In the genomic region with DNA sequence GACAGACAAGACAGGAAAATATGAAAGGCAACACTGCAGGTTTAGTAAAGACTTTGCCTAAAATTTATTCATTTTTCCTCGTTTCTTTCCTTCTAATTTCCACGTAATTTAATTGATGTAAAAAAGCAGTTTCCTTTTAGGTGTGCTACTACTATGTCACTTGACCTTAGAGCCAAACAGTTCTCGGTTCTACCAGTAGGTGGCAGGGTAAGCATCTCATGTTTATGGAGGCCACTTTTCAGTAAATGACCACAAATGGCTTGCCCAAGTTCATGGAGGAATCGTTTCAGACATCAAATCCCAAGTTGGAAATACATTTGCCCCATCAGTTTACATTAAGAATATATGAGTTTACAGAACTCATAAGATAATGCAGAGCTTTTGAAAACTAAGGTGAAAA, we compare ENCODE assay signal across 8 mouse cellular contexts.
DNase-seq lines count a peak whose midpoint lies in the region; ATAC-seq and TF ChIP-seq lines count a peak whose summit lies in the region.

No protein-coding gene starts in this region.

- H3K4me1 ChIP-seq in kidney, adult 2 months (ENCODE audit: control insufficient read depth, insufficient read depth, low read length) = no peaks in the 10 kb centered on the region
- H3K4me1 ChIP-seq in kidney, embryonic 16.5 days (ENCODE audit: insufficient read depth, low read length) = no peaks in the 10 kb centered on the region

- TF ChIP-seq POLR2A in kidney, adult 2 months (IDR thresholded peaks at IDR 0.05; ENCODE audit: low read depth, low read length) = no peak

- H3K9ac ChIP-seq in kidney, embryonic 16.5 days (replicated peaks; ENCODE audit: low read length) = no peak overlapping the region

- peaks cover 11% of the 10 kb centered on the region for H3K9me3 ChIP-seq in kidney, embryonic 16.5 days (ENCODE audit: low read length)

- no peak for ATAC-seq in kidney, embryonic 16.5 days (ENCODE audit: low FRiP score, low TSS enrichment)
- no peak for ATAC-seq in inflammation-experienced regulatory T-cells, adult 6 months

- TF ChIP-seq CTCF in kidney, adult 2 months (conservative IDR thresholded peaks at IDR 0.05; ENCODE audit: insufficient read depth, insufficient read length, low read depth, low read length) = 0 out of 2 replicates have a peak, but pooled peaks have one; percentile 20

- no peaks in the 10 kb centered on the region for H3K27me3 ChIP-seq in kidney, adult 2 months (replicated peaks; ENCODE audit: control insufficient read depth, insufficient read depth, low read length)
- H3K27me3 ChIP-seq in kidney, embryonic 16.5 days (ENCODE audit: insufficient read depth, low read length) = no peaks in the 10 kb centered on the region

- no peak overlapping the region for H3K4me2 ChIP-seq in kidney, embryonic 16.5 days (replicated peaks; ENCODE audit: low read depth, low read length)

- DNase-seq in kidney, adult 2 months = peak; percentile 67
- peak; percentile 59 for DNase-seq in ES-CJ7 (ENCODE audit: low read depth, low spot score)
- DNase-seq in adrenal gland, adult 18-20 months (ENCODE audit: low spot score in 2 of 2) = peak; percentile 39 to 58
- DNase-seq in embryo, embryonic 10.5 days (ENCODE audit: low spot score) = peak; percentile 78
- DNase-seq in kidney, postnatal 14 days = peak; percentile 41
- DNase-seq in retina, adult 2 months (ENCODE audit: low read depth, low spot score) = peak; percentile 15

- 55% methylated on average over 4 of the region's 4 CpGs for WGBS in kidney, adult 2 months
- WGBS in kidney, embryonic 16.5 days = 61% methylated on average over 4 of the region's 4 CpGs

- no peaks in the 10 kb centered on the region; the same call in 1 of the 2 replicates for H3K36me3 ChIP-seq in kidney, adult 2 months (ENCODE audit: control insufficient read depth, insufficient read depth, low read length)
- H3K36me3 ChIP-seq in kidney, embryonic 16.5 days (ENCODE audit: insufficient read depth, low read length) = no peaks in the 10 kb centered on the region

- no peak overlapping the region for H3K4me3 ChIP-seq in kidney, adult 2 months (ENCODE audit: insufficient read depth, low read depth, low read length)
- no peak overlapping the region for H3K4me3 ChIP-seq in kidney, embryonic 16.5 days (ENCODE audit: low read length)

- no peak overlapping the region for H3K27ac ChIP-seq in kidney, adult 2 months (ENCODE audit: insufficient read depth, low read depth, low read length)
- no peak overlapping the region for H3K27ac ChIP-seq in kidney, embryonic 16.5 days (ENCODE audit: low read length)

Comparison
In these comparisons a context has a peak if more than half of its experiments do, and no peak if none do; other contexts are left out.
1. DNase-seq: peak in every context shown above with its lines; median percentile 78 in embryo, embryonic 10.5 days; 67 in kidney, adult 2 months; 59 in ES-CJ7; 48 in adrenal gland, adult 18-20 months; 41 in kidney, postnatal 14 days; 15 in retina, adult 2 months.